Mouse (Mus musculus) NIH3T3 (cell line): ENCODE measurements around the gene Syn3.

Experiments
- DNase-seq: peaks from one replicate; pipeline ENCODE4 v3.0.0-alpha.2; 2012; ENCODE audit warnings: low read depth

Syn3 gene

GRCm38 (mm10) chr10:86369346-86369745 is 129.3 kb downstream of the Syn3 start:
- no peak for DNase-seq

- DNase-seq = no peak
These were observed 129.9 kb downstream of the Syn3 start for GRCm38 (mm10) chr10:86368811-86369210.

- DNase-seq = peak; percentile 44
These were observed 131.3 kb downstream of the Syn3 start for GRCm38 (mm10) chr10:86367346-86367745.

- peak; percentile 84 for DNase-seq
These were observed 133.0 kb downstream of the Syn3 start for GRCm38 (mm10) chr10:86365632-86366092.

GRCm38 (mm10) chr10:86363669-86364309 is 134.9 kb downstream of the Syn3 start:
- DNase-seq = no peak

GRCm38 (mm10) chr10:86359699-86360098 is 139.0 kb downstream of the Syn3 start:
- DNase-seq = peak; percentile 55

GRCm38 (mm10) chr10:86359208-86359607 is 139.5 kb downstream of the Syn3 start:
- DNase-seq = peak; percentile 42

- DNase-seq = no peak
These were observed 140.3 kb downstream of the Syn3 start for GRCm38 (mm10) chr10:86358307-86358975.

- peak; percentile 60 for DNase-seq
These were observed 141.7 kb downstream of the Syn3 start for GRCm38 (mm10) chr10:86356819-86357563.

GRCm38 (mm10) chr10:86352521-86352920 is 146.2 kb downstream of the Syn3 start:
- no peak for DNase-seq

- no peak for DNase-seq
These were observed 147.4 kb downstream of the Syn3 start for GRCm38 (mm10) chr10:86351287-86351686.

GRCm38 (mm10) chr10:86346235-86346840 is 152.4 kb downstream of the Syn3 start:
- DNase-seq = peak; percentile 68

GRCm38 (mm10) chr10:86345645-86346044 is 153.1 kb downstream of the Syn3 start:
- no peak for DNase-seq

- no peak for DNase-seq
These were observed 154.0 kb downstream of the Syn3 start for GRCm38 (mm10) chr10:86344654-86345053.

GRCm38 (mm10) chr10:86343931-86344330 is 154.8 kb downstream of the Syn3 start:
- no peak for DNase-seq

GRCm38 (mm10) chr10:86343362-86343761 is 155.3 kb downstream of the Syn3 start:
- DNase-seq = no peak

GRCm38 (mm10) chr10:86342713-86343112 is 156.0 kb downstream of the Syn3 start:
- DNase-seq = no peak

GRCm38 (mm10) chr10:86342151-86342550 is 156.5 kb downstream of the Syn3 start:
- DNase-seq = no peak

GRCm38 (mm10) chr10:86341589-86341988 is 157.1 kb downstream of the Syn3 start:
- no peak for DNase-seq

GRCm38 (mm10) chr10:86340991-86341527 is 157.6 kb downstream of the Syn3 start:
- DNase-seq = no peak

GRCm38 (mm10) chr10:86340421-86340820 is 158.3 kb downstream of the Syn3 start:
- DNase-seq = no peak
